Mouse (Mus musculus): ENCODE data around the gene Trim56. TPM values are rescaled to one million over a fixed set of nuclear protein-coding genes. Genes with fewer than 3 reads are reported as not detected.

The Trim56 gene
- polyA plus RNA-seq, 1 experiment from 2014 or later, result 8.4 TPM

GRCm38 (mm10) chr5:137065454-137065853 lies 50.6 kb downstream of the Trim56 start:
- Histone ChIP-seq H3K9ac (ENCODE audit: low read length) (no peak overlapping the region), H3K27me3 (ENCODE audit: control insufficient read depth, insufficient read depth, low read length) (no peaks in the 10 kb centered on the region), H3K4me3 (ENCODE audit: control insufficient read depth in 1 of 2, insufficient read depth in 1 of 2, low read depth in 1 of 2, low read length in 2 of 2) (no peak overlapping the region), H3K9me3 (ENCODE audit: control insufficient read depth, low read length) (no peaks in the 10 kb centered on the region), H3K27ac (replicated peaks in 1 of 2; ENCODE audit: control insufficient read depth in 1 of 2, insufficient read depth in 1 of 2, low read depth in 2 of 2, low read length in 2 of 2) (no peak overlapping the region), H3K4me1 (ENCODE audit: control insufficient read depth in 2 of 2, insufficient read depth in 2 of 2, low read length in 2 of 2) (peaks cover 0 to 3% of the 10 kb centered on the region in 2 experiments; a peak in 2 of 4 replicates), H3K36me3 (ENCODE audit: control insufficient read depth, insufficient read depth, low read length) (peaks cover 11% of the 10 kb centered on the region), H3K4me2 (ENCODE audit: low read length) (no peak overlapping the region)
- no peak for ATAC-seq (ENCODE audit: insufficient number of reproducible peaks, insufficient read depth, low FRiP score, low read depth)
- WGBS, result 60% methylated on average over 6 of the region's 6 CpGs

GRCm38 (mm10) chr5:137062601-137063000 lies 53.4 kb downstream of the Trim56 start:
- 91% methylated on average over 5 of the region's 5 CpGs for WGBS
- peaks cover 11% of the 10 kb centered on the region for H3K36me3 ChIP-seq (ENCODE audit: control insufficient read depth, insufficient read depth, low read length)
- H3K9me3 ChIP-seq (ENCODE audit: control insufficient read depth, low read length), result no peaks in the 10 kb centered on the region
- no peak overlapping the region for H3K27ac ChIP-seq (replicated peaks in 1 of 2; ENCODE audit: control insufficient read depth in 1 of 2, insufficient read depth in 1 of 2, low read depth in 2 of 2, low read length in 2 of 2)
- peaks cover 0 to 3% of the 10 kb centered on the region in 2 experiments; a peak in 2 of 4 replicates for H3K4me1 ChIP-seq (ENCODE audit: control insufficient read depth in 2 of 2, insufficient read depth in 2 of 2, low read length in 2 of 2)
- no peak overlapping the region for H3K9ac ChIP-seq (ENCODE audit: low read length)
- H3K27me3 ChIP-seq (ENCODE audit: control insufficient read depth, insufficient read depth, low read length), result no peaks in the 10 kb centered on the region
- no peak overlapping the region for H3K4me2 ChIP-seq (ENCODE audit: low read length)
- no peak overlapping the region for H3K4me3 ChIP-seq (ENCODE audit: control insufficient read depth in 1 of 2, insufficient read depth in 1 of 2, low read depth in 1 of 2, low read length in 2 of 2)
- no peak for ATAC-seq (ENCODE audit: insufficient number of reproducible peaks, insufficient read depth, low FRiP score, low read depth)

- Histone ChIP-seq H3K27me3 (ENCODE audit: control insufficient read depth, insufficient read depth, low read length) (no peaks in the 10 kb centered on the region), H3K9ac (ENCODE audit: low read length) (no peak overlapping the region), H3K4me1 (ENCODE audit: control insufficient read depth in 2 of 2, insufficient read depth in 2 of 2, low read length in 2 of 2) (peaks cover 0 to 3% of the 10 kb centered on the region in 2 experiments; a peak in 2 of 4 replicates), H3K9me3 (ENCODE audit: control insufficient read depth, low read length) (no peaks in the 10 kb centered on the region), H3K36me3 (ENCODE audit: control insufficient read depth, insufficient read depth, low read length) (peaks cover 7% of the 10 kb centered on the region), H3K4me3 (ENCODE audit: control insufficient read depth in 1 of 2, insufficient read depth in 1 of 2, low read depth in 1 of 2, low read length in 2 of 2) (no peak overlapping the region), H3K27ac (replicated peaks in 1 of 2; ENCODE audit: control insufficient read depth in 1 of 2, insufficient read depth in 1 of 2, low read depth in 2 of 2, low read length in 2 of 2) (no peak overlapping the region), H3K4me2 (ENCODE audit: low read length) (no peak overlapping the region)
- ATAC-seq (ENCODE audit: insufficient number of reproducible peaks, insufficient read depth, low FRiP score, low read depth), result no peak
- 16% methylated on average over 11 of the region's 12 CpGs for whole genome bisulfite sequencing
Observed at GRCm38 (mm10) chr5:137061809-137062481, 54.1 kb downstream of the Trim56 start.

Other genes with a start within 250 kb of the Trim56 start
- 7.8 and 14.2 TPM in 2 replicates for gene Col26a1, start 233.0 kb downstream of the Trim56 start, polyA plus RNA-seq (2014; fragmentation: Nextera tagmentation; extraction: Ambion mirVana)
- 37.5 and 45.9 TPM in 2 replicates for gene Ift22, start 208.1 kb downstream of the Trim56 start, polyA plus RNA-seq (2014; fragmentation: Nextera tagmentation; extraction: Ambion mirVana)
- gene Fis1, start 162.9 kb downstream of the Trim56 start, polyA plus RNA-seq (2014; fragmentation: Nextera tagmentation; extraction: Ambion mirVana), result 284 and 314 TPM in 2 replicates
- gene Cldn15, start 149.6 kb downstream of the Trim56 start, polyA plus RNA-seq (2014; fragmentation: Nextera tagmentation; extraction: Ambion mirVana), result 5.3 TPM in 2 replicates
- 36.7 and 38.3 TPM in 2 replicates for gene Plod3, start 129.2 kb downstream of the Trim56 start, polyA plus RNA-seq (2014; fragmentation: Nextera tagmentation; extraction: Ambion mirVana)
- gene Znhit1, start 128.2 kb downstream of the Trim56 start, polyA plus RNA-seq (2014; fragmentation: Nextera tagmentation; extraction: Ambion mirVana), result 77.0 and 83.5 TPM in 2 replicates
- 0.09 TPM in 1 of 2 replicates, not detected in the other for gene Vgf, start 89.8 kb downstream of the Trim56 start, polyA plus RNA-seq (2014; fragmentation: Nextera tagmentation; extraction: Ambion mirVana)
- 117 and 120 TPM in 2 replicates for gene Ap1s1, start 70.1 kb downstream of the Trim56 start, polyA plus RNA-seq (2014; fragmentation: Nextera tagmentation; extraction: Ambion mirVana)
- gene Serpine1, start 43.9 kb downstream of the Trim56 start, polyA plus RNA-seq (2014; fragmentation: Nextera tagmentation; extraction: Ambion mirVana), result 0.93 and 1.0 TPM in 2 replicates
- gene Muc3, start 33.1 kb upstream of the Trim56 start, polyA plus RNA-seq (2014; fragmentation: Nextera tagmentation; extraction: Ambion mirVana), result not detected in 2 replicates
- gene Muc3a, start 96.2 kb upstream of the Trim56 start, polyA plus RNA-seq (2014; fragmentation: Nextera tagmentation; extraction: Ambion mirVana), result not detected in 2 replicates
- gene Ache, start 171.3 kb upstream of the Trim56 start, polyA plus RNA-seq (2014; fragmentation: Nextera tagmentation; extraction: Ambion mirVana), result 11.2 and 12.5 TPM in 2 replicates
- 7.1 and 7.4 TPM in 2 replicates for gene Ufsp1, start 178.4 kb upstream of the Trim56 start, polyA plus RNA-seq (2014; fragmentation: Nextera tagmentation; extraction: Ambion mirVana)
- 58.6 and 69.9 TPM in 2 replicates for gene Srrt, start 191.5 kb upstream of the Trim56 start, polyA plus RNA-seq (2014; fragmentation: Nextera tagmentation; extraction: Ambion mirVana)
- gene Trip6, start 198.2 kb upstream of the Trim56 start, polyA plus RNA-seq (2014; fragmentation: Nextera tagmentation; extraction: Ambion mirVana), result 32.3 and 38.9 TPM in 2 replicates
- 5.3 and 5.7 TPM in 2 replicates for gene Slc12a9, start 217.4 kb upstream of the Trim56 start, polyA plus RNA-seq (2014; fragmentation: Nextera tagmentation; extraction: Ambion mirVana)
- 38.2 and 40.5 TPM in 2 replicates for gene Ephb4, start 233.9 kb upstream of the Trim56 start, polyA plus RNA-seq (2014; fragmentation: Nextera tagmentation; extraction: Ambion mirVana)